In genomic region chr2:29820025-29820817, GRCm38 (mm10) we compare ENCODE assay signal across 8 mouse cellular contexts. TPM values are rescaled to one million over a fixed set of nuclear protein-coding genes. Genes with fewer than 3 reads are reported as not detected.
A peak's percentile ranks its signal among the peaks of the same experiment; 100 is the strongest.
DNase-seq lines count a peak whose midpoint lies in the region; ATAC-seq and TF ChIP-seq lines count a peak whose summit lies in the region.

Urm1 (plus strand) TSS chr2:29820075.

- H3K4me2 ChIP-seq in intestine, postnatal 0 days (replicated peaks; ENCODE audit: low read depth), result peak within 1 kb of the TSS; percentile 84
- peak within 1 kb of the TSS; percentile 62 for H3K4me2 ChIP-seq in limb, embryonic 12.5 days
- H3K4me2 ChIP-seq in midbrain, embryonic 13.5 days (replicated peaks), result peak within 1 kb of the TSS; percentile 60

- 1% methylated on average over 35 of the region's 35 CpGs for WGBS in embryonic facial prominence, embryonic 10.5 days
- 1% methylated on average over 35 of the region's 35 CpGs for WGBS in intestine, postnatal 0 days
- WGBS in limb, embryonic 12.5 days, result 1% methylated on average over 33 of the region's 35 CpGs
- under 1% methylated on average over 35 of the region's 35 CpGs for WGBS in midbrain, embryonic 13.5 days
- 3% methylated on average over 35 of the region's 35 CpGs for WGBS in spleen, adult 2 months

- peak within 1 kb of the TSS; percentile 64 for H3K9ac ChIP-seq in intestine, postnatal 0 days (ENCODE audit: low read depth, low read length)
- peak within 1 kb of the TSS; percentile 64 for H3K9ac ChIP-seq in limb, embryonic 12.5 days (replicated peaks)
- H3K9ac ChIP-seq in midbrain, embryonic 13.5 days (replicated peaks), result peak within 1 kb of the TSS; percentile 73

- H3K9me3 ChIP-seq in embryonic facial prominence, embryonic 10.5 days, result no peaks in the 10 kb centered on the region
- H3K9me3 ChIP-seq in intestine, postnatal 0 days (ENCODE audit: control insufficient read depth), result no peaks in the 10 kb centered on the region
- no peaks in the 10 kb centered on the region for H3K9me3 ChIP-seq in limb, embryonic 12.5 days
- no peaks in the 10 kb centered on the region for H3K9me3 ChIP-seq in midbrain, embryonic 13.5 days

- DNase-seq in left cerebral cortex, adult 18-20 months (ENCODE audit: low spot score in 2 of 2), result peak; percentile 58 to 70
- no peak for DNase-seq in left cerebral cortex, adult 11 months (ENCODE audit: low spot score)
- peak; percentile 91 for DNase-seq in embryonic facial prominence, embryonic 10.5 days (ENCODE audit: low spot score)
- peak in 1 of 2 experiments; percentile 55 for DNase-seq in spleen, adult 2 months (ENCODE audit: low read depth in 1 of 2, low spot score in 2 of 2)

- H3K4me1 ChIP-seq in embryonic facial prominence, embryonic 10.5 days, result peaks cover 37% of the 10 kb centered on the region
- H3K4me1 ChIP-seq in intestine, postnatal 0 days (replicated peaks; ENCODE audit: control insufficient read depth, insufficient read depth, low read length), result no peaks in the 10 kb centered on the region
- peaks cover 4% of the 10 kb centered on the region; the same call in 1 of the 2 replicates for H3K4me1 ChIP-seq in limb, embryonic 12.5 days (replicated peaks)
- peaks cover 28% of the 10 kb centered on the region for H3K4me1 ChIP-seq in midbrain, embryonic 13.5 days (replicated peaks)
- peaks cover 5% of the 10 kb centered on the region; the same call in 1 of the 2 replicates for H3K4me1 ChIP-seq in spleen, adult 2 months (ENCODE audit: control insufficient read depth, insufficient read depth, insufficient read length)

- peak; percentile 68 for ATAC-seq in granulocyte monocyte progenitor cell, adult 5-6 weeks (replicated peaks; ENCODE audit: poor library complexity, severe bottlenecking)
- peak; percentile 81 for ATAC-seq in intestine, postnatal 0 days
- ATAC-seq in limb, embryonic 12.5 days (ENCODE audit: insufficient number of reproducible peaks, insufficient read depth, low FRiP score, low TSS enrichment, low read depth), result peak; percentile 78
- ATAC-seq in midbrain, embryonic 13.5 days, result peak; percentile 85

- H3K27me3 ChIP-seq in embryonic facial prominence, embryonic 10.5 days (replicated peaks; ENCODE audit: low read depth, poor library complexity, severe bottlenecking), result peaks cover 10% of the 10 kb centered on the region; the same call in 1 of the 2 replicates
- H3K27me3 ChIP-seq in intestine, postnatal 0 days (replicated peaks; ENCODE audit: control insufficient read depth, insufficient read depth, low read length), result no peaks in the 10 kb centered on the region
- H3K27me3 ChIP-seq in limb, embryonic 12.5 days, result no peaks in the 10 kb centered on the region
- H3K27me3 ChIP-seq in midbrain, embryonic 13.5 days, result no peaks in the 10 kb centered on the region
- no peaks in the 10 kb centered on the region for H3K27me3 ChIP-seq in spleen, adult 2 months (ENCODE audit: control insufficient read depth, insufficient read depth, low read length)

- TF ChIP-seq POLR2A in spleen, adult 2 months (IDR thresholded peaks at IDR 0.05; ENCODE audit: low read depth, low read length), result no peak

- H3K27ac ChIP-seq in embryonic facial prominence, embryonic 10.5 days (replicated peaks), result peak within 1 kb of the TSS; percentile 96
- peak within 1 kb of the TSS; percentile 92 for H3K27ac ChIP-seq in intestine, postnatal 0 days (ENCODE audit: low read depth, low read length)
- H3K27ac ChIP-seq in limb, embryonic 12.5 days, result peak within 1 kb of the TSS; percentile 93
- H3K27ac ChIP-seq in midbrain, embryonic 13.5 days, result peak within 1 kb of the TSS; percentile 95
- peak within 1 kb of the TSS; percentile 60 for H3K27ac ChIP-seq in spleen, adult 2 months (ENCODE audit: insufficient read depth, low read length)

- peak within 1 kb of the TSS; percentile 60 for H3K4me3 ChIP-seq in embryonic facial prominence, embryonic 10.5 days
- peak within 1 kb of the TSS; percentile 49 for H3K4me3 ChIP-seq in intestine, postnatal 0 days (ENCODE audit: low read depth, low read length)
- H3K4me3 ChIP-seq in limb, embryonic 12.5 days (replicated peaks), result peak within 1 kb of the TSS; percentile 46
- peak within 1 kb of the TSS; percentile 35 for H3K4me3 ChIP-seq in midbrain, embryonic 13.5 days (replicated peaks)
- H3K4me3 ChIP-seq in spleen, adult 2 months (ENCODE audit: extremely low read depth, insufficient read depth, insufficient read length), result peak within 1 kb of the TSS; percentile 52

- no peak for TF ChIP-seq CTCF in intestine, postnatal 0 days (IDR thresholded peaks at IDR 0.05; ENCODE audit: low read depth)
- TF ChIP-seq CTCF in spleen, adult 2 months (IDR thresholded peaks at IDR 0.05; ENCODE audit: extremely low read depth, insufficient read depth, insufficient read length, insufficient replicate concordance), result no peak

- peaks cover 12% of the 10 kb centered on the region for H3K36me3 ChIP-seq in embryonic facial prominence, embryonic 10.5 days (replicated peaks)
- H3K36me3 ChIP-seq in intestine, postnatal 0 days (ENCODE audit: control insufficient read depth, insufficient read depth), result peaks cover 20% of the 10 kb centered on the region
- peaks cover 18% of the 10 kb centered on the region for H3K36me3 ChIP-seq in limb, embryonic 12.5 days
- H3K36me3 ChIP-seq in midbrain, embryonic 13.5 days, result peaks cover 19% of the 10 kb centered on the region
- H3K36me3 ChIP-seq in spleen, adult 2 months (ENCODE audit: control insufficient read depth, insufficient read depth, low read length), result peaks cover 2% of the 10 kb centered on the region; the same call in 1 of the 2 replicates

RNA-seq across cellular contexts. Expression of gene Urm1, which starts in this region (rescaled TPM):
- 10 to 100 TPM; 48.1 to 49.6 TPM for total RNA-seq in left cerebral cortex, adult 18-20 months (2021)
- 18.0 and 23.7 TPM in 2 replicates for polyA plus RNA-seq in embryonic facial prominence, embryonic 10.5 days (2016; fragmentation: Nextera tagmentation; extraction: Ambion mirVana)
- 17.0 and 24.9 TPM in 2 replicates for total RNA-seq in granulocyte monocyte progenitor cell, adult 5-6 weeks (2014; fragmentation: Nextera tagmentation)
- total RNA-seq in granulocyte monocyte progenitor cell, adult 5-6 weeks (2017), result 17.8 and 21.1 TPM in 2 replicates
- 19.5 and 24.9 TPM in 2 replicates for polyA plus RNA-seq in intestine, postnatal 0 days (2015; fragmentation: Nextera tagmentation; extraction: Ambion mirVana)
- 21.1 and 22.0 TPM in 2 replicates for polyA plus RNA-seq in limb, embryonic 12.5 days (2016; fragmentation: Nextera tagmentation; extraction: Ambion mirVana)
- 21.4 and 23.1 TPM in 2 replicates for polyA plus RNA-seq in midbrain, embryonic 13.5 days (2015; fragmentation: Nextera tagmentation; extraction: Ambion mirVana)
- polyA plus RNA-seq in spleen, adult 2 months (2012; rRNA removed), result 31.9 and 37.4 TPM in 2 replicates
